Mouse (Mus musculus) erythroblast, embryonic 14.5 days (primary cell): ENCODE data around the gene Sbk1.

Experiments
- GATA1 ChIP-seq: IDR thresholded peaks from 2 replicates; pipeline ENCODE4 v1.6.1; 2012; ENCODE audit warnings: low read length, inconsistent platforms, mixed read lengths
- TAL1 ChIP-seq: IDR thresholded peaks from 3 replicates; pipeline ENCODE4 v1.6.1; 2012; ENCODE audit warnings: low read length, inconsistent platforms, mixed read lengths

- TF ChIP-seq GATA1, result no peak
- no peak for TF ChIP-seq TAL1
Observed at GRCm38 (mm10) chr7:126287493-126288103, 15.2 kb downstream of the Sbk1 start.
